Mouse (Mus musculus) brain, embryonic 14.5 days (tissue): ENCODE data around the gene Lrcol1.

Source experiments
- CTCF ChIP-seq: fragments of 200-500 bp; IDR thresholded peaks from 2 replicates; pipeline ENCODE4 v1.5.1; 2012; ENCODE audit warnings: inconsistent platforms, mild to moderate bottlenecking, moderate library complexity, borderline replicate concordance; ENCODE audit not compliant: insufficient read depth, insufficient read length; ENCODE audit errors: extremely low read depth
- POLR2A ChIP-seq: fragments of 200-500 bp; IDR thresholded peaks from 2 replicates; pipeline ENCODE4 v1.6.1; 2012; ENCODE audit warnings: mild to moderate bottlenecking, inconsistent platforms, borderline replicate concordance; ENCODE audit not compliant: poor library complexity, insufficient read depth, insufficient read length, severe bottlenecking; ENCODE audit errors: extremely low read depth

- TF ChIP-seq CTCF (no peak), POLR2A (no peak)
These were observed 40.0 kb downstream of the Lrcol1 start for GRCm38 (mm10) chr5:110384491-110384890.
